Mouse (Mus musculus) erythroblast, embryonic 14.5 days (primary cell): ENCODE results near the gene Eif1.

ENCODE experiments used
- GATA1 ChIP-seq: IDR thresholded peaks from 2 replicates; pipeline ENCODE4 v1.6.1; 2012; ENCODE audit warnings: low read length, inconsistent platforms, mixed read lengths
- TAL1 ChIP-seq: IDR thresholded peaks from 3 replicates; pipeline ENCODE4 v1.6.1; 2012; ENCODE audit warnings: low read length, inconsistent platforms, mixed read lengths

- no peak for TF ChIP-seq GATA1
- no peak for TF ChIP-seq TAL1
These were observed 24.4 kb upstream of the Eif1 start for GRCm38 (mm10) chr11:100295308-100295707.
